Mouse (Mus musculus) heart, adult 11 months (tissue): Measurements from ENCODE around the gene Mum1.

Experiments used
- DNase-seq: peaks from one replicate; pipeline ENCODE4 v3.0.0; 2022

The Mum1 gene

GRCm38 (mm10) chr10:80226416-80227165, at the start of gene Mum1:
Mum1 (plus strand) TSS chr10:80226434.
- DNase-seq: peak; percentile 100

GRCm38 (mm10) chr10:80177441-80178279, 48.6 kb upstream of the Mum1 start:
- DNase-seq: peak; percentile 92

- peak; percentile 95 for DNase-seq
Observed at GRCm38 (mm10) chr10:80179068-80180051, 46.9 kb upstream of the Mum1 start, which contains the start of gene Efna2. Efna2 (plus strand) TSS chr10:80179482.

GRCm38 (mm10) chr10:80180288-80180687, 45.9 kb upstream of the Mum1 start:
- peak; percentile 91 for DNase-seq

- DNase-seq: no peak
Observed at GRCm38 (mm10) chr10:80180823-80181222, 45.4 kb upstream of the Mum1 start.

- peak; percentile 88 for DNase-seq
Observed at GRCm38 (mm10) chr10:80182547-80182946, 43.7 kb upstream of the Mum1 start.

GRCm38 (mm10) chr10:80186649-80187048, 39.6 kb upstream of the Mum1 start:
- DNase-seq: peak; percentile 92

- peak; percentile 88 for DNase-seq
Observed at GRCm38 (mm10) chr10:80187739-80188138, 38.5 kb upstream of the Mum1 start.

- DNase-seq: peak; percentile 88
Observed at GRCm38 (mm10) chr10:80188453-80189024, 37.7 kb upstream of the Mum1 start.

- DNase-seq: no peak
Observed at GRCm38 (mm10) chr10:80189999-80190398, 36.2 kb upstream of the Mum1 start.

- DNase-seq: peak; percentile 93
Observed at GRCm38 (mm10) chr10:80190491-80191051, 35.7 kb upstream of the Mum1 start.

- DNase-seq: no peak
Observed at GRCm38 (mm10) chr10:80193976-80194375, 32.3 kb upstream of the Mum1 start.

- DNase-seq: no peak
Observed at GRCm38 (mm10) chr10:80194441-80194840, 31.8 kb upstream of the Mum1 start.

GRCm38 (mm10) chr10:80196167-80196566, 30.1 kb upstream of the Mum1 start:
- DNase-seq: no peak

GRCm38 (mm10) chr10:80196778-80197581, 29.3 kb upstream of the Mum1 start:
- no peak for DNase-seq

GRCm38 (mm10) chr10:80199440-80200008, 26.7 kb upstream of the Mum1 start:
- peak; percentile 98 for DNase-seq

- DNase-seq: no peak
Observed at GRCm38 (mm10) chr10:80200485-80200884, 25.7 kb upstream of the Mum1 start.

GRCm38 (mm10) chr10:80204055-80204454, 22.2 kb upstream of the Mum1 start:
- no peak for DNase-seq

- DNase-seq: no peak
Observed at GRCm38 (mm10) chr10:80207201-80207600, 19.0 kb upstream of the Mum1 start.

GRCm38 (mm10) chr10:80207676-80208075, 18.6 kb upstream of the Mum1 start:
- DNase-seq: no peak

GRCm38 (mm10) chr10:80208248-80208647, 18.0 kb upstream of the Mum1 start:
- DNase-seq: no peak
